Mouse (Mus musculus) liver, adult 2 months (tissue): ENCODE data around the gene Cd207. TPM values are rescaled to one million over a fixed set of nuclear protein-coding genes. Genes with fewer than 3 reads are reported as not detected.

ENCODE experiments used
- DNase-seq: peaks from one replicate; pipeline ENCODE4 v3.0.0-alpha.2; 2011; ENCODE audit warnings: low read depth, low spot score; ENCODE audit errors: extremely low read depth
- H3K27ac ChIP-seq: fragments of 200-500 bp; replicated peaks from 2 replicates; pipeline ENCODE4 v1.5.1; 2012; ENCODE audit warnings: low read depth, mild to moderate bottlenecking, control low read depth, inconsistent platforms, low read length; ENCODE audit not compliant: insufficient read depth
- H3K27me3 ChIP-seq: fragments of 200-500 bp; 2 replicates; pipeline ENCODE4 v1.6.1; 2012; ENCODE audit warnings: mild to moderate bottlenecking, moderate library complexity, low read length, inconsistent platforms; ENCODE audit not compliant: control insufficient read depth, insufficient read depth
- H3K36me3 ChIP-seq: fragments of 200-500 bp; 2 replicates; pipeline ENCODE4 v1.6.1; 2012; ENCODE audit warnings: low read length, inconsistent platforms; ENCODE audit not compliant: control insufficient read depth, insufficient read depth
- H3K4me1 ChIP-seq: fragments of 200-500 bp; 2 replicates; pipeline ENCODE4 v1.6.1; 2011; ENCODE audit warnings: low read length; ENCODE audit not compliant: control insufficient read depth, insufficient read depth
- H3K4me3 ChIP-seq: fragments of 200-500 bp; 2 replicates; pipeline ENCODE4 v1.5.1; 2011; ENCODE audit warnings: low read depth, mild to moderate bottlenecking, control low read depth, low read length, moderate library complexity; ENCODE audit not compliant: insufficient read depth
- H3K79me2 ChIP-seq: fragments of 200-500 bp; 2 replicates; pipeline ENCODE4 v1.6.1; 2012; ENCODE audit warnings: inconsistent platforms, mild to moderate bottlenecking, low read length, moderate library complexity; ENCODE audit not compliant: control insufficient read depth, insufficient read depth
- H3K9ac ChIP-seq: fragments of 200-500 bp; 2 replicates; pipeline ENCODE4 v1.6.1; 2012; ENCODE audit warnings: low read depth, mild to moderate bottlenecking, control low read depth, inconsistent platforms, low read length
- CTCF ChIP-seq: fragments of 200-500 bp; IDR thresholded peaks from 2 replicates; pipeline ENCODE4 v1.5.1; 2011; ENCODE audit warnings: low read depth, low read length, control low read depth
- POLR2A ChIP-seq: fragments of 200-500 bp; IDR thresholded peaks from 2 replicates; pipeline ENCODE4 v1.6.1; 2011; ENCODE audit warnings: low read length, control low read depth; ENCODE audit not compliant: insufficient read depth; ENCODE audit errors: extremely low read depth
- WGBS: fragments of 180-500 bp; shearing (Covaris S2); methylation state at CpG from one replicate; pipeline ENCODE4 v1.1.7; 2018; 5-methylcytosine and 5-hydroxymethylcytosine counted together
- polyA plus RNA-seq: library from polyadenylated mRNA; depleted of rRNA; stranded (reverse); fragments of >200 nt; gene quantifications from 2 replicates; pipeline ENCODE4 v1.2.3, GENCODE M21; 2012
- total RNA-seq: library from RNA; depleted of rRNA; stranded (reverse); fragments of >200 nt; gene quantifications from 2 replicates; pipeline ENCODE4 v1.2.3, GENCODE M21; 2014

The Cd207 gene
- total and polyA plus RNA-seq, 2 experiments = 0.93 to 3.7 TPM

- 9% methylated on average over 6 of the region's 6 CpGs for WGBS
- H3K27me3 ChIP-seq = peaks cover 40% of the 10 kb centered on the region
Measured at GRCm38 (mm10) chr6:83707738-83708510, 30.3 kb upstream of the Cd207 start.

GRCm38 (mm10) chr6:83704701-83705100 lies 27.0 kb upstream of the Cd207 start:
- Histone ChIP-seq H3K9ac (no peak overlapping the region), H3K27me3 (peaks cover 29% of the 10 kb centered on the region), H3K4me1 (no peaks in the 10 kb centered on the region), H3K27ac (no peak overlapping the region), H3K36me3 (no peaks in the 10 kb centered on the region), H3K79me2 (no peaks in the 10 kb centered on the region), H3K4me3 (no peak overlapping the region)
- TF ChIP-seq POLR2A (no peak), CTCF (no peak)
- DNase-seq = no peak
- WGBS = 26% methylated on average over 5 of the region's 5 CpGs

More at GRCm38 (mm10) chr6:83707738-83708510, 30.3 kb upstream of the Cd207 start:
- no peaks in the 10 kb centered on the region for H3K79me2 ChIP-seq
- TF ChIP-seq CTCF (no peak), POLR2A (no peak)
- no peaks in the 10 kb centered on the region for H3K36me3 ChIP-seq
- no peak overlapping the region for H3K4me3 ChIP-seq
- no peak overlapping the region for H3K9ac ChIP-seq
- no peak for DNase-seq
- H3K4me1 ChIP-seq = no peaks in the 10 kb centered on the region
- H3K27ac ChIP-seq = no peak overlapping the region

- Histone ChIP-seq H3K4me3 (no peak overlapping the region), H3K9ac (no peak overlapping the region), H3K79me2 (no peaks in the 10 kb centered on the region), H3K4me1 (no peaks in the 10 kb centered on the region), H3K36me3 (no peaks in the 10 kb centered on the region), H3K27me3 (peaks cover 29% of the 10 kb centered on the region), H3K27ac (no peak overlapping the region)
- 16% methylated on average over 1 of the region's 1 CpGs for WGBS
- no peak for DNase-seq
- no peak for TF ChIP-seq POLR2A
Measured at GRCm38 (mm10) chr6:83704294-83704693, 26.6 kb upstream of the Cd207 start.

GRCm38 (mm10) chr6:83703722-83704078 lies 26.0 kb upstream of the Cd207 start:
- no peak for DNase-seq
- Histone ChIP-seq H3K36me3 (no peaks in the 10 kb centered on the region), H3K4me1 (no peaks in the 10 kb centered on the region), H3K27me3 (peaks cover 29% of the 10 kb centered on the region), H3K9ac (no peak overlapping the region), H3K4me3 (no peak overlapping the region), H3K27ac (no peak overlapping the region), H3K79me2 (no peaks in the 10 kb centered on the region)
- 7% methylated on average over 10 of the region's 10 CpGs for WGBS
- TF ChIP-seq CTCF (no peak), POLR2A (no peak)

- 3% methylated on average over 27 of the region's 27 CpGs for WGBS
- TF ChIP-seq CTCF = no peak
- TF ChIP-seq POLR2A = no peak
- Histone ChIP-seq H3K36me3 (no peaks in the 10 kb centered on the region), H3K79me2 (no peaks in the 10 kb centered on the region), H3K4me1 (no peaks in the 10 kb centered on the region), H3K4me3 (no peak overlapping the region), H3K9ac (no peak overlapping the region), H3K27me3 (peaks cover 29% of the 10 kb centered on the region), H3K27ac (no peak overlapping the region)
- DNase-seq = no peak
Measured at GRCm38 (mm10) chr6:83703000-83703721, 25.5 kb upstream of the Cd207 start.
